Mouse (Mus musculus): ENCODE measurements at regions not wholly inside any gene's neighbourhood (a gene's known extent, or its start where the extent isn't known, plus 50 kb on each side); places are given as distances from the start of the nearest gene placed in this dataset.

DNA sequence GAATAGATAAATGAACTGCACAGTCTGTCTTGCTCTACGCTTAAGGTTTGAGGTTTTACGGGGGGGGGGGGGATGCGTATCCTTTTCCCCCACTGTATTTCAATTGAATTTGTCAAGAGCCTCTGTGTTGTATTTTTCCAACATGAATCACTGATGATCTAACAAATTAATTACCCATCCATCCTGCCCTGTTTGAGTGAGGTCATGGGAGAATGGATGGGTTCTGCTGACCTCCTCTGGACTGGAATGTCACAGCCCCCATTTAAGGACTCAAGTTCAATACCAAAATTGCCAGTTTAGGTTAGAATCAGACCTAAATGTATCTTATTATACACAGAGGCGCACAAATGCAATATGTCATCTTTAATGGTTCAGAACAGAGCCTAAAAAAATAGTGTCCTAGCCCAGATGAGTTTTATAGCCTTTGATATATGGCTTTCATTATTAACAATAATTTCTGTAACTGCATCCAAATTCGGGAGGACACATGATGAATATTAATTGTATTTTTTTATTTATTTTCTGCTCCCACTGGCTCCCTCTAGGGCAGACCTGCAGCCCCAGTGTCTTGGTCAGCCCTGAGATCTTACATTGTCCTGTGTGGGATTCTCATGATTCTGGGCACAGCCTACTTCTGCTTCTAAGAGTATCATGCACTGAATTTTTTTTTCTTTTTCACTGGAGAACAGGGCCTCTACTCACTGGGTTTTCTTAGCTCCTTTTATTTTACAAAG, 288.2 kb upstream of the Zfp703 start:
- in situ Hi-C loops (cut with MboI; ENCODE audit: low pct_unique_long_range_greater_than_20kb in 1 of 2, low sequenced_read_pairs in 2 of 2, unreplicated experiment in 1 of 2), result no loop called here

DNA sequence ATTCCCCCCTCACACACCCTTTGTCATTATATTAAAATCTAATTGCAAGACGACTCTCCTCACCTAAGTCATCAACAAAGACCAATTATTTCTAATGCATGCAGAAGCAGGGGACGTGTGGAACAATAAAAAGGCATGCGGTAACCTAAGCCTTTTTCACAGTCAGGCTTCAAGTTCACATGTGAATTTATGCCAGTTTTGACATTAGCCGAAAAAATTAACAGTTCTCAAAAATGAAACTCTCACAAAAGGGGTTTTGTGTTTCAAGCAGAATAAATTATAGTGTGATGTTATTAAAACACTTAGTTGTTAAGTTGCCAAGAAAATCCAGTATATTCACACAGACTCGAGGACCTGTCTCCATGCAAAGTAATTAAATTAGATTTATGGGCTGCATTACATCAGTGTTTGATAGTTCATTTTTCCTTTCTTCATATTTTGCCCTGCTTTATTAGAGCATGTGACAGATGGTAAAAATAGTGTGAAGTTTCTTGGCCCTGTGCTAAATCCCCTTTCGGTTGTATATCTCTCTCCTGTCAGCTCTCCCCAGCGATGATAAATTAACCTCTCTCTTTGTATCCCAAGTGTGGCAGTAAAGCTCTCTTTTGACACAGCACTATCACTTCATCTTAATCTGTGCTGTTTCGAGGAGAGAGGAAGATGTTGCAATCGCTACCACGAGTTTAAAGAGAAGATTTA, 287.5 kb upstream of the Zfp703 start:
- in situ Hi-C loops (cut with MboI; ENCODE audit: low pct_unique_long_range_greater_than_20kb in 1 of 2, low sequenced_read_pairs in 2 of 2, unreplicated experiment in 1 of 2), result no loop called here

- in situ Hi-C loops (cut with MboI; ENCODE audit: low pct_unique_long_range_greater_than_20kb in 1 of 2, low sequenced_read_pairs in 2 of 2, unreplicated experiment in 1 of 2), result no loop called here
These were observed 286.9 kb upstream of the Zfp703 start for GRCm38 (mm10) chr8:26690178-26690735.

DNA sequence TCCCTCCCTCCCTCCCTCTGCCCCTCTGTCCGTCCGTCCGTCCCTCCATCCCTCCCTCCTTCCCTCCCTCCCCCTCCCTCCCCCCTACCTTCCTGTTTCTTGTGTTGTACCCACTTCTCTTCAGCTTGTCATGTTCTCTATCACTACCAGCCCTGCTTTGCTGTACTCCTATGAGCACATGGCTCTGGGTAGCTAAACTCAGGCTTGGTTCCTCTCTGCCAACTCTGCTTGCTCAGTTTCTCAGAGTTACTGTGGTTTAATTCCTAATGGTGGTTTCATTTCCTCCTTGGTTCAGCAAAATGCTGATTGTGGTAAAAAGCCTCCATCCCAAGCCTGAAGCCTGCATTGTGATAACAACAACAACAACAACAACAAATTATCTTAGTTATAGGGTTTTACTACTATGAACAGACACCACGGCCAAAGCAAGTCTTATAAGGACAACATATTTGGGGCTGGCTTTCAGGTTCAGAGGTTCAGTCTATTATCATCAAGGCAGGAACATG, 279.5 kb upstream of the Zfp703 start:
- in situ Hi-C loops (cut with MboI; ENCODE audit: low pct_unique_long_range_greater_than_20kb in 1 of 2, low sequenced_read_pairs in 2 of 2, unreplicated experiment in 1 of 2), result no loop called here

- in situ Hi-C loops (cut with MboI; ENCODE audit: low pct_unique_long_range_greater_than_20kb in 1 of 2, low sequenced_read_pairs in 2 of 2, unreplicated experiment in 1 of 2), result no loop called here
These were observed 278.5 kb upstream of the Zfp703 start for GRCm38 (mm10) chr8:26698580-26698979.

- in situ Hi-C loops (cut with MboI; ENCODE audit: low pct_unique_long_range_greater_than_20kb in 1 of 2, low sequenced_read_pairs in 2 of 2, unreplicated experiment in 1 of 2), result no loop called here
These were observed 270.9 kb upstream of the Zfp703 start for GRCm38 (mm10) chr8:26706048-26706767.

DNA sequence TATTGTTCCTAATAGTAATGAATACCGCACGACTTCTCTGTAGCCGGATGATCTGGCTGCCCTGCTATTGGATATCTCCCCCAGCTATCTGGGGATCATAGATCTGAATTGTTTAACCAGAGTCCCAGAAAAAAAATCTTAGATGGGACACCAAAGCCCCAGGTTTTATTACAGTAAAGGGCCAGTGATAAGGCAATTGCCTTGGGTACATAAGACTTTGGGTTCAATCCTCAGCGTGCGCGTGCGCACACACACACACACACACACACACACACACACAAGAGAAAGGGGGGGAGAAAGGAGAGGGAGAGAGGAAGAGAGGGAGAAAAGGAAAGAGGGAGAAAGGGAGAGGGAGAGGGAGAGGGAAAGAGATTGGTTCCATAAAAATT, 270.4 kb upstream of the Zfp703 start:
- in situ Hi-C loops (cut with MboI; ENCODE audit: low pct_unique_long_range_greater_than_20kb in 1 of 2, low sequenced_read_pairs in 2 of 2, unreplicated experiment in 1 of 2), result no loop called here

GRCm38 (mm10) chr8:26713836-26714235, 263.3 kb upstream of the Zfp703 start:
- in situ Hi-C loops (cut with MboI; ENCODE audit: low pct_unique_long_range_greater_than_20kb in 1 of 2, low sequenced_read_pairs in 2 of 2, unreplicated experiment in 1 of 2), result no loop called here

DNA sequence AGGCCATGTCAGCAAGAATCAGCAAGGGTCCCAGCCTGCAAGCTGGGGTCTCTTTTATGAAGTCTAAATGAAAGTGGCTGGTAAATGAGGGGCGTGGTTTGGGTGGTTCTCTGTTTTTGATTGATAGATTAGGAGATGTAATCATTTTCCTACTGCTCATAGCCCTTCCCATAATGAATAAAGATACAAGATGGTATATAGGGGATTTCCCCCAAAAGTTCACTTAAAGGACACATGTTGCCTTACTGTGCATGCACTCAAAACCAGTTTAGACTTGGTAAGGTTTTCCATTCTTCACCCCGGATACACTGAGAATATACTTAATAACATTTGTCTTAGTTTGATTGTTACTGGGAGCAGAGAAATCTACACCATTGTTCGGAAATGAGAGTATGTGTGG, 262.4 kb upstream of the Zfp703 start:
- in situ Hi-C loops (cut with MboI; ENCODE audit: low pct_unique_long_range_greater_than_20kb in 1 of 2, low sequenced_read_pairs in 2 of 2, unreplicated experiment in 1 of 2), result no loop called here

DNA sequence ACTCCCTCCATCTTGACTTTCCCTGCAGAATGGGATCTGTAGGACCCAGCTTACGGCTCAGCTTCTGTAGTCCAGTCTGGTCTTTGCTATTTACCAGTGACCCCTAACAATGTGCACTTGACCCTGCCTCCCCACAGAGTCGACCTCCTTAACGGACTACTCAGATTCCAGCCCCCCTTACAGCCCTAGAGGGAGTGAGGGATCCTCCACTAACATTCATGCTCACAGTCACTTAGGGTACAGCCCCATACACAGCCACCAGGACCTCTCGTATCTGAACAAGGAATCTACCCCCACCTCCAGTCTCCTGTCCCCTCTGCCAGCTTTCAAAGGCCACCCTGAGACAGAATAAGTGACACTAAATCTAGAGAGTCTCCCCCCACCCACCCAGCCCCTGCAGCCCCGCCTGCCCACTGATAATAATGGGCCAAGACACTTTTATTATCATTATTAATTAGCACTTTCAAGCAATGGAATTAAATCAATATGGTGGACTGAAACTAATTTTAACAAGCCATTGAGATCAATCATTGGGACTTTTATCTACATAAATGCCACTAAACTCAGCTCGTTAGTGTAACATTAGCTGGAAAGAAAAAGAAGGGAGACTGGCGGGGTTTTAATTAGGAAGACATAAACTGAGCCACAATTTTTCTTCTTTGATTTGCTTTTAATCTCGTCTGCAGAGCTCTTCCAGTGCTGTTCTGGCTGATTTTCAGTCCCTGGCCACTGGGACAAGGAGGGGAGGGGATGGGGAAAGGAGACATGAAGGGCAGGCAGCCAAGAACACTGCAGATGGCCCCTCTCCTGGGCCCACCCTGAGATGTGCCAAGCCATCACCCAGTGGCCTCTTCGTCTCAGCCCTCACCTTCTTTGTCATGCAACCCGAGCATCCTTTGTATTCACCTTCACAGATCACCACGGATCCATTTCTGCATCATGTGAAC, 258.4 kb upstream of the Zfp703 start:
- in situ Hi-C loops (cut with MboI; ENCODE audit: low pct_unique_long_range_greater_than_20kb in 1 of 2, low sequenced_read_pairs in 2 of 2, unreplicated experiment in 1 of 2), result no loop called here

DNA sequence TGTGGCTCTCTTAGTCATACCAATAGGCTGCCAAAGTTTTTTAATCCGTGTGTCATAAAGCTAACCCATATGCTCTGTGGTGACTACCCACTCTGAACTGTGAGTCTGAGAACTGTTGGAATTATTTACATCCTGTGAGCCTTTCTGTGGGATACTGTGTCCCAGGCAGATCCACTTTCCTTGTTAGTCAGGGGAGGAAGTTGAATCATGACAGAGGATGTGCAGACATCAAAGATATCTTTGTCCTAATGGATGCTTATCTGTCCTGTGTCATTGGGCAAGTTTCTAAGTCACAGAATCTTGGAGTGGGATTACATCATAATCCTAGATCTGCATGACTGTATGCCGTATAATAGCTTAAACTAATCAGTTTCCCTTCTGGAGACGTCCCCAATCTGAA, 254.4 kb upstream of the Zfp703 start:
- in situ Hi-C loops (cut with MboI; ENCODE audit: low pct_unique_long_range_greater_than_20kb in 1 of 2, low sequenced_read_pairs in 2 of 2, unreplicated experiment in 1 of 2), result no loop called here

DNA sequence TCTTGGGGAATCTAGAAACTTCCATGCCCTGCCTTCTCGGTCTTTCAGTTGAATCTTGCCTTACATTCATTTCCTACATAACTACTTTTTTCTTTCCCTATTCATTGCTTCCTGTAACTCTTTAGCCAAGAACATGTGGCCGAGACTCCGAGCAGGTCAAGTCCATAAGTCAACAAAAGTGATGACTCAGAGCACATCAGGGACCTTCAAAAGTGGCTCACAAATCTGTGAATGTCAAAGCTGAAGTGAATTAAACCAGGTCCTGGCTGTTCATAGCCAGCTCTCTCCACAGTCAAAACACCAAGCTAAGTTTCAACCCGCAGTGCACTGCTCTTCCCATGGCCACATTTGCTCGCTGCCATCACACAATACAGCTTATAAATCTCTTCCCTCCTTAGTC, 252.5 kb upstream of the Zfp703 start:
- in situ Hi-C loops (cut with MboI; ENCODE audit: low pct_unique_long_range_greater_than_20kb in 1 of 2, low sequenced_read_pairs in 2 of 2, unreplicated experiment in 1 of 2), result no loop called here

GRCm38 (mm10) chr8:26725521-26725920, 251.6 kb upstream of the Zfp703 start:
- in situ Hi-C loops (cut with MboI; ENCODE audit: low pct_unique_long_range_greater_than_20kb in 1 of 2, low sequenced_read_pairs in 2 of 2, unreplicated experiment in 1 of 2), result no loop called here

GRCm38 (mm10) chr8:26729351-26729750, 247.8 kb upstream of the Zfp703 start:
- in situ Hi-C loops (cut with MboI; ENCODE audit: low pct_unique_long_range_greater_than_20kb in 1 of 2, low sequenced_read_pairs in 2 of 2, unreplicated experiment in 1 of 2), result no loop called here

DNA sequence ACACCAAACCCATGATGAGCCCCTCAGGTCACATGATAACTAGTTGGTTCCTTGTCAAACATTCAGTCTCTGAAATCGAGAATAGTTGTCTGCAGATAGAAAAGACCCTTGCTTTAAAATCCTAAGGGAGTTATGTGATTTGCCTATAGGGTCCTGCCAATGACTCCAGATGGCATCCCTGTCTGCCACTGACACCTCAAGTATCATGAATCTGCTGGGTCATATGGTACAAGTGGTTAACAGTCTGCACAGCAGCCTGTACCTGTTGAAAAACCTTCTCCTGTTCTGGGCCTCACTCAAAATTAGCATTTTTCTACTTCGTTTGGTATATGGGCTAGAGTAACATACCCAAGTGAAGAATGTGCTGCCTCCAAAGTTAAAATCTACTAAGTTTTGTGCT, 246.0 kb upstream of the Zfp703 start:
- in situ Hi-C loops (cut with MboI; ENCODE audit: low pct_unique_long_range_greater_than_20kb in 1 of 2, low sequenced_read_pairs in 2 of 2, unreplicated experiment in 1 of 2), result no loop called here

DNA sequence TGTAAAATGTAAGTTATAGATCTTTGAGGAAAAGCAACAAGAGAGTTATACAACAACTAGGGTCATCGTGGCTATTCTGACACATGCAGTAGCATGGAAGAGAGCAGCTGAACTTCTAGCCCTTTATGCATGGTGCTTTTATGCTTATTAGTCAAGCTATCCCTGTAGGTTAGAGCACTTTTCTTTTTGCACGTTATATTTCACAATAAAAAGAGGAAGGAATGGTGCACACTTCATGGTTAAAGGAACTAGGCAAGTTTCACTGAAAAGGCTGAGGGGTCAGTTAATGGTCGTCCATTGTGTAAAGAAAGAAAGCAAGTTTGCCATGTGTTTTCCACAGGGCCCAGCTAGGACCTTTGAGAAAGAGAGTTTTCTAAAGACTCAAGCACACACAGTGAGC, 232.7 kb upstream of the Zfp703 start:
- in situ Hi-C loops (cut with MboI; ENCODE audit: low pct_unique_long_range_greater_than_20kb in 1 of 2, low sequenced_read_pairs in 2 of 2, unreplicated experiment in 1 of 2), result no loop called here

DNA sequence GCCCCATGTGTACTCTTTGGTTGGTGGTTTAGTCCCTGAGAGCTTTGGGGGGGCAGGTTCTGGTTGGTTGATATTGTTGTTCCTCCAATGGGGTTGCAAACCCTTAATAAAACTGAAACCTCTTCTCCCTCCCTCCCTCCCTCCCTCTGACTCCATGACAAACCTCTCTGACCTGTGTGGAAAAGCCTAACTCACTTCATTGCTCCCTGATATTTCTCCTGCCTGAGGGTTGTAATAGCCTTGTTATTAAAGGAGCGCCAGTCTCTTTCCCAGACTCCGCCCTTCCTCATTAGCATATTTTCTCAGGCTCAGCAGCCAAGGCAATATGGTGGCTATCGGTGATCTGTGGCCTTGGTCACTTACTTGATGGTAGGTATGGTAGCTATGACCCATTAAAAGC, 230.3 kb upstream of the Zfp703 start:
- in situ Hi-C loops (cut with MboI; ENCODE audit: low pct_unique_long_range_greater_than_20kb in 1 of 2, low sequenced_read_pairs in 2 of 2, unreplicated experiment in 1 of 2), result no loop called here

DNA sequence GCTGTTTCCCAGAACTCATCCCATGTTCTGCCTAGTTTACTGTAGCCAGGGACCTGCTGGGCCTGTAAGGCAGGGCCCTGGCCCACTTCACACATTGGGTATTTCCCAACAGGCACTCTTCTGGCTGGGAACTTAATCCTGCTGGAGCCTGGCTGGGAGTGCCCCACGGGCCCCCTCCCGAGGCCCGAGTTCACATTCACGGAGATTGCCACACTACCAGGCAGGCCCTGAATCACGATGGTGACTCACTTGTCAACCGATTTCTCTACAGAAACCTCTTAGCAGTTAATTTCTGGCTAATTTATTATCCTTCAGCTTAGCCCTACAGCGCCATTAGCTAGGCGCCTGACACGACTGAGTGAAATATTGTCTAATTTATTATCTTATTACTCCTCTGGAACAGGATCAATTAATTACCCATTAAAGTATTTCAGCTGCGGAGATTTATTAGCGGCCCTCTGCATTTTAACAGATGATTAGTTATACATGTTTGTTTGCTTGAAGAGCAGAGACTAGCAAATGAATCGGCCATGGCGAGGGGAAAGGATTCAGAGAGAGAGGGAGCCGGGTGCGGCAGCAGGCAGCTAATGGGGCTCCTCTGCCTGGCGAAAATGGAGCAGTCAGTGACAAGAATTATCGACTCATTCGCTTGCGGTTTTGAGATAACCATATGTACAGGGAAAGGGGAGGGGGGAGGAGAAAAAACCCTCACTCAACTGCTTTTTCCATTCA, 229.7 kb upstream of the Zfp703 start:
- in situ Hi-C loops (cut with MboI; ENCODE audit: low pct_unique_long_range_greater_than_20kb in 1 of 2, low sequenced_read_pairs in 2 of 2, unreplicated experiment in 1 of 2), result no loop called here

Data from mouse embryonic stem cell (cell line).